Mouse (Mus musculus) CD4-positive helper T cell, adult 2 months (primary cell): ENCODE measurements around the gene Prkaca.

ENCODE experiments used
- DNase-seq: peaks from one replicate; pipeline ENCODE4 v3.0.0-alpha.2; 2012; ENCODE audit warnings: low read depth, missing footprints, low spot score

Prkaca gene

GRCm38 (mm10) chr8:84029272-84029671 is 56.5 kb downstream of the Prkaca start:
- no peak for DNase-seq

GRCm38 (mm10) chr8:84032777-84033176 is 60.0 kb downstream of the Prkaca start:
- no peak for DNase-seq

- no peak for DNase-seq
Measured at GRCm38 (mm10) chr8:84038015-84038414, 65.2 kb downstream of the Prkaca start.

- DNase-seq: peak; percentile 81
Measured at GRCm38 (mm10) chr8:84039050-84039449, 66.3 kb downstream of the Prkaca start.

- peak; percentile 91 for DNase-seq
Measured at GRCm38 (mm10) chr8:84042066-84042947, 69.5 kb downstream of the Prkaca start, which contains the start of gene Il27ra. TSS of gene Il27ra (minus strand) at chr8:84042589.

GRCm38 (mm10) chr8:84042948-84043342 is 70.2 kb downstream of the Prkaca start:
- DNase-seq: no peak

- no peak for DNase-seq
Measured at GRCm38 (mm10) chr8:84044103-84044502, 71.3 kb downstream of the Prkaca start.

- no peak for DNase-seq
Measured at GRCm38 (mm10) chr8:84044900-84045299, 72.1 kb downstream of the Prkaca start, which contains the start of gene Rln3. TSS of gene Rln3 (minus strand) at chr8:84045000.
